Mouse (Mus musculus) embryonic fibroblast, embryonic 13.5 days (primary cell): ENCODE measurements around the gene Thbs4.

Experiments
- CTCF ChIP-seq: IDR thresholded peaks from 2 replicates; pipeline ENCODE4 v1.5.1; 2011; ENCODE audit warnings: mild to moderate bottlenecking, control low read depth, low read length, moderate library complexity, borderline replicate concordance; ENCODE audit not compliant: insufficient read depth
- POLR2A ChIP-seq: IDR thresholded peaks from 2 replicates; pipeline ENCODE4 v1.6.1; 2011; ENCODE audit warnings: low read depth, mild to moderate bottlenecking, control low read depth, low read length, moderate library complexity

GRCm38 (mm10) chr13:92721006-92721405, 73.6 kb downstream of the Thbs4 start:
- TF ChIP-seq CTCF (no peak), POLR2A (no peak)
